Mouse (Mus musculus) CD4-positive, CD25-positive, alpha-beta regulatory T cell, adult 2 months (primary cell): Measurements from ENCODE around the gene Gm11444.

Experiments used
- DNase-seq: peaks from one replicate; pipeline ENCODE4 v3.0.0-alpha.2; 2012; ENCODE audit warnings: low read depth, low spot score

The Gm11444 gene

GRCm38 (mm10) chr11:85857997-85858698 lies 8.0 kb upstream of the Gm11444 start:
- no peak for DNase-seq

- no peak for DNase-seq
Measured at GRCm38 (mm10) chr11:85850758-85851157, 625 bp upstream of the Gm11444 start.

GRCm38 (mm10) chr11:85849037-85849436 lies 1.1 kb downstream of the Gm11444 start:
- DNase-seq = peak; percentile 79

- DNase-seq = no peak
Measured at GRCm38 (mm10) chr11:85846509-85846908, 3.6 kb downstream of the Gm11444 start.

GRCm38 (mm10) chr11:85845921-85846320 lies 4.2 kb downstream of the Gm11444 start:
- DNase-seq = no peak

GRCm38 (mm10) chr11:85844971-85845370 lies 5.2 kb downstream of the Gm11444 start:
- no peak for DNase-seq

- DNase-seq = peak; percentile 73
Measured at GRCm38 (mm10) chr11:85844144-85844965, 5.8 kb downstream of the Gm11444 start.

GRCm38 (mm10) chr11:85843347-85843692 lies 6.8 kb downstream of the Gm11444 start:
- DNase-seq = peak; percentile 80

GRCm38 (mm10) chr11:85842596-85843346 lies 7.4 kb downstream of the Gm11444 start:
- no peak for DNase-seq

- peak; percentile 73 for DNase-seq
Measured at GRCm38 (mm10) chr11:85841980-85842379, 8.2 kb downstream of the Gm11444 start.

GRCm38 (mm10) chr11:85841211-85841681 lies 8.9 kb downstream of the Gm11444 start:
- peak; percentile 15 for DNase-seq

- peak; percentile 15 for DNase-seq
Measured at GRCm38 (mm10) chr11:85840803-85841145, 9.4 kb downstream of the Gm11444 start.

- DNase-seq = peak; percentile 26
Measured at GRCm38 (mm10) chr11:85840031-85840802, 9.9 kb downstream of the Gm11444 start.

GRCm38 (mm10) chr11:85839258-85840030 lies 10.7 kb downstream of the Gm11444 start:
- no peak for DNase-seq

- DNase-seq = no peak
Measured at GRCm38 (mm10) chr11:85838424-85839257, 11.5 kb downstream of the Gm11444 start.

GRCm38 (mm10) chr11:85837648-85838423 lies 12.3 kb downstream of the Gm11444 start:
- DNase-seq = no peak

GRCm38 (mm10) chr11:85837291-85837647 lies 12.9 kb downstream of the Gm11444 start:
- DNase-seq = no peak

- no peak for DNase-seq
Measured at GRCm38 (mm10) chr11:85836523-85837290, 13.4 kb downstream of the Gm11444 start.
